Mouse (Mus musculus): ENCODE measurements around the gene Otud5. TPM values are rescaled to one million over a fixed set of nuclear protein-coding genes. Genes with fewer than 3 reads are reported as not detected.

Gene Otud5
- polyA plus RNA-seq, 1 experiment from 2014 or later, result 48.3 TPM

GRCm38 (mm10) chrX:7854578-7854977, 13.4 kb downstream of the Otud5 start:
- ATAC-seq (ENCODE audit: low FRiP score, low read depth), result no peak
- Histone ChIP-seq H3K9ac (no peak overlapping the region), H3K9me3 (no peaks in the 10 kb centered on the region), H3K4me2 (no peak overlapping the region), H3K36me3 (peaks cover 2% of the 10 kb centered on the region; the same call in 1 of the 2 replicates), H3K27me3 (no peaks in the 10 kb centered on the region), H3K4me1 (replicated peaks) (no peaks in the 10 kb centered on the region), H3K27ac (replicated peaks) (no peak overlapping the region), H3K4me3 (no peak overlapping the region)
- 38% methylated on average over 2 of the region's 2 CpGs for WGBS

- H3K9ac ChIP-seq, result no peak overlapping the region
- no peak overlapping the region for H3K27ac ChIP-seq (replicated peaks)
- no peaks in the 10 kb centered on the region for H3K27me3 ChIP-seq
- no peaks in the 10 kb centered on the region for H3K9me3 ChIP-seq
- no peaks in the 10 kb centered on the region for H3K36me3 ChIP-seq
- no peak overlapping the region for H3K4me2 ChIP-seq
- WGBS, result 86% methylated on average over 3 of the region's 3 CpGs
- no peak for ATAC-seq (ENCODE audit: low FRiP score, low read depth)
- no peaks in the 10 kb centered on the region for H3K4me1 ChIP-seq (replicated peaks)
- no peak overlapping the region for H3K4me3 ChIP-seq
Measured at GRCm38 (mm10) chrX:7859191-7859753, 18.1 kb downstream of the Otud5 start.

GRCm38 (mm10) chrX:7863181-7863580, 22.0 kb downstream of the Otud5 start:
- H3K27ac ChIP-seq (replicated peaks), result no peak overlapping the region
- no peak overlapping the region for H3K9ac ChIP-seq
- 95% methylated on average over 1 of the region's 1 CpGs for WGBS
- no peak overlapping the region for H3K4me2 ChIP-seq
- no peaks in the 10 kb centered on the region for H3K4me1 ChIP-seq (replicated peaks)
- H3K9me3 ChIP-seq, result no peaks in the 10 kb centered on the region
- no peak overlapping the region for H3K4me3 ChIP-seq
- H3K27me3 ChIP-seq, result no peaks in the 10 kb centered on the region
- no peak for ATAC-seq (ENCODE audit: low FRiP score, low read depth)
- peaks cover under 1% of the 10 kb centered on the region; the same call in 1 of the 2 replicates for H3K36me3 ChIP-seq

GRCm38 (mm10) chrX:7864551-7864950, 23.4 kb downstream of the Otud5 start:
- Histone ChIP-seq H3K27me3 (no peaks in the 10 kb centered on the region), H3K4me2 (no peak overlapping the region), H3K36me3 (peaks cover 3% of the 10 kb centered on the region; the same call in 1 of the 2 replicates), H3K9me3 (no peaks in the 10 kb centered on the region), H3K9ac (no peak overlapping the region), H3K4me3 (no peak overlapping the region), H3K4me1 (replicated peaks) (no peaks in the 10 kb centered on the region), H3K27ac (replicated peaks) (no peak overlapping the region)
- 62% methylated on average over 3 of the region's 3 CpGs for WGBS
- ATAC-seq (ENCODE audit: low FRiP score, low read depth), result no peak

- Histone ChIP-seq H3K27ac (replicated peaks) (no peak overlapping the region), H3K9ac (no peak overlapping the region), H3K4me2 (no peak overlapping the region), H3K9me3 (no peaks in the 10 kb centered on the region), H3K27me3 (no peaks in the 10 kb centered on the region), H3K4me3 (no peak overlapping the region), H3K36me3 (peaks cover 3% of the 10 kb centered on the region; the same call in 1 of the 2 replicates), H3K4me1 (replicated peaks) (no peaks in the 10 kb centered on the region)
- no peak for ATAC-seq (ENCODE audit: low FRiP score, low read depth)
- WGBS, result 83% methylated on average over 2 of the region's 2 CpGs
Measured at GRCm38 (mm10) chrX:7865343-7865742, 24.2 kb downstream of the Otud5 start.

GRCm38 (mm10) chrX:7865786-7866185, 24.6 kb downstream of the Otud5 start:
- H3K4me1 ChIP-seq (replicated peaks), result no peaks in the 10 kb centered on the region
- peaks cover 3% of the 10 kb centered on the region; the same call in 1 of the 2 replicates for H3K36me3 ChIP-seq
- no peak overlapping the region for H3K27ac ChIP-seq (replicated peaks)
- H3K9me3 ChIP-seq, result no peaks in the 10 kb centered on the region
- ATAC-seq (ENCODE audit: low FRiP score, low read depth), result no peak
- WGBS, result 71% methylated on average over 2 of the region's 2 CpGs
- H3K4me3 ChIP-seq, result no peak overlapping the region
- H3K4me2 ChIP-seq, result no peak overlapping the region
- no peaks in the 10 kb centered on the region for H3K27me3 ChIP-seq
- H3K9ac ChIP-seq, result no peak overlapping the region

GRCm38 (mm10) chrX:7867141-7867540, 26.0 kb downstream of the Otud5 start:
- no peak overlapping the region for H3K4me3 ChIP-seq
- peaks cover 3% of the 10 kb centered on the region; the same call in 1 of the 2 replicates for H3K36me3 ChIP-seq
- no peak overlapping the region for H3K4me2 ChIP-seq
- no peak overlapping the region for H3K27ac ChIP-seq (replicated peaks)
- 100% methylated on average over 1 of the region's 1 CpGs for whole genome bisulfite sequencing
- no peak overlapping the region for H3K9ac ChIP-seq
- H3K4me1 ChIP-seq (replicated peaks), result no peaks in the 10 kb centered on the region
- H3K9me3 ChIP-seq, result no peaks in the 10 kb centered on the region
- H3K27me3 ChIP-seq, result no peaks in the 10 kb centered on the region
- ATAC-seq (ENCODE audit: low FRiP score, low read depth), result no peak

- no peaks in the 10 kb centered on the region for H3K9me3 ChIP-seq
- no peak overlapping the region for H3K4me3 ChIP-seq
- no peak overlapping the region for H3K4me2 ChIP-seq
- no peak overlapping the region for H3K27ac ChIP-seq (replicated peaks)
- peaks cover 7% of the 10 kb centered on the region; the same call in 1 of the 2 replicates for H3K36me3 ChIP-seq
- ATAC-seq (ENCODE audit: low FRiP score, low read depth), result no peak
- 44% methylated on average over 2 of the region's 2 CpGs for WGBS
- H3K4me1 ChIP-seq (replicated peaks), result no peaks in the 10 kb centered on the region
- H3K9ac ChIP-seq, result no peak overlapping the region
- H3K27me3 ChIP-seq, result no peaks in the 10 kb centered on the region
Measured at GRCm38 (mm10) chrX:7868506-7868905, 27.3 kb downstream of the Otud5 start.

GRCm38 (mm10) chrX:7869826-7870225, 28.7 kb downstream of the Otud5 start:
- Histone ChIP-seq H3K9ac (no peak overlapping the region), H3K4me1 (replicated peaks) (no peaks in the 10 kb centered on the region), H3K36me3 (peaks cover 7% of the 10 kb centered on the region; the same call in 1 of the 2 replicates), H3K4me3 (no peak overlapping the region), H3K27ac (replicated peaks) (no peak overlapping the region), H3K9me3 (no peaks in the 10 kb centered on the region), H3K4me2 (no peak overlapping the region), H3K27me3 (no peaks in the 10 kb centered on the region)
- 45% methylated on average over 3 of the region's 3 CpGs for WGBS
- ATAC-seq (ENCODE audit: low FRiP score, low read depth), result no peak

GRCm38 (mm10) chrX:7878007-7878419, 36.8 kb downstream of the Otud5 start, which contains the start of gene Pim2:
Gene Pim2, plus strand, starts transcription at chrX:7878262.
- Histone ChIP-seq H3K4me2 (peak within 1 kb of the TSS; percentile 84), H3K9ac (peak within 1 kb of the TSS; percentile 66)
- peak; percentile 91 for ATAC-seq (ENCODE audit: low FRiP score, low read depth)

GRCm38 (mm10) chrX:7878495-7878894, 37.3 kb downstream of the Otud5 start:
- Histone ChIP-seq H3K27ac (replicated peaks) (peak overlapping the region; percentile 73), H3K4me3 (peak overlapping the region; percentile 58), H3K27me3 (no peaks in the 10 kb centered on the region), H3K9ac (peak overlapping the region; percentile 66), H3K4me1 (replicated peaks) (peaks cover 15% of the 10 kb centered on the region; the same call in 1 of the 2 replicates), H3K9me3 (no peaks in the 10 kb centered on the region), H3K36me3 (no peaks in the 10 kb centered on the region), H3K4me2 (peak overlapping the region; percentile 84)
- peak; percentile 63 for ATAC-seq (ENCODE audit: low FRiP score, low read depth)
- 21% methylated on average over 21 of the region's 21 CpGs for WGBS

More at GRCm38 (mm10) chrX:7878007-7878419, 36.8 kb downstream of the Otud5 start, which contains the start of gene Pim2:
- Histone ChIP-seq H3K27ac (replicated peaks) (peak within 1 kb of the TSS; percentile 73), H3K27me3 (no peaks in the 10 kb centered on the region), H3K36me3 (no peaks in the 10 kb centered on the region), H3K4me3 (peak within 1 kb of the TSS; percentile 58), H3K9me3 (no peaks in the 10 kb centered on the region), H3K4me1 (replicated peaks) (peaks cover 15% of the 10 kb centered on the region; the same call in 1 of the 2 replicates)
- 12% methylated on average over 37 of the region's 38 CpGs for WGBS

- ATAC-seq (ENCODE audit: low FRiP score, low read depth), result peak; percentile 40
- Histone ChIP-seq H3K4me2 (peak overlapping the region; percentile 84), H3K9ac (0 out of 2 replicates have a peak overlapping the region, but pooled peaks have one; percentile 7), H3K27me3 (no peaks in the 10 kb centered on the region), H3K36me3 (no peaks in the 10 kb centered on the region), H3K4me3 (peak overlapping the region; percentile 58), H3K4me1 (replicated peaks) (peaks cover 15% of the 10 kb centered on the region; the same call in 1 of the 2 replicates), H3K27ac (replicated peaks) (0 out of 2 replicates have a peak overlapping the region, but pooled peaks have one; percentile 42), H3K9me3 (no peaks in the 10 kb centered on the region)
- WGBS, result 11% methylated on average over 11 of the region's 11 CpGs
Measured at GRCm38 (mm10) chrX:7879819-7880218, 38.7 kb downstream of the Otud5 start.

All from hindbrain, embryonic 15.5 days (tissue).